Mouse (Mus musculus) heart, adult 2 months (tissue): ENCODE results near the gene Fgr.

ENCODE experiments used
- CTCF ChIP-seq: fragments of 200-600 bp; IDR thresholded peaks from 2 replicates; pipeline ENCODE4 v1.8.1; 2022; ENCODE audit warnings: antibody characterized with exemption, mild to moderate bottlenecking, moderate library complexity
- EP300 ChIP-seq: fragments of 200-500 bp; IDR thresholded peaks from 2 replicates; pipeline ENCODE4 v1.6.1; 2011; ENCODE audit warnings: low read depth, low read length, control low read depth; ENCODE audit not compliant: insufficient read depth
- POLR2A ChIP-seq: fragments of 200-500 bp; IDR thresholded peaks from 2 replicates; pipeline ENCODE4 v1.6.1; 2011; ENCODE audit warnings: mild to moderate bottlenecking, low read depth, low read length, control low read depth; ENCODE audit not compliant: insufficient read depth

GRCm38 (mm10) chr4:133003316-133004018 lies 29.6 kb downstream of the Fgr start:
- TF ChIP-seq EP300 (no peak), CTCF (no peak), POLR2A (no peak)
